Mouse (Mus musculus) small intestine, adult 2 months (tissue): ENCODE measurements around the gene Piwil4. TPM values are rescaled to one million over a fixed set of nuclear protein-coding genes. Genes with fewer than 3 reads are reported as not detected.

ENCODE experiments used
- H3K27ac ChIP-seq: fragments of 200-500 bp; 2 replicates; pipeline ENCODE4 v1.5.1; 2012; ENCODE audit warnings: low read depth, low read length, control low read depth, inconsistent platforms; ENCODE audit not compliant: insufficient read depth
- H3K27me3 ChIP-seq: fragments of 200-500 bp; 2 replicates; pipeline ENCODE4 v1.6.1; 2012; ENCODE audit warnings: mild to moderate bottlenecking, moderate library complexity, low read length, inconsistent platforms; ENCODE audit not compliant: control insufficient read depth, insufficient read depth
- H3K36me3 ChIP-seq: fragments of 200-500 bp; 2 replicates; pipeline ENCODE4 v1.6.1; 2012; ENCODE audit warnings: mild to moderate bottlenecking, low read length, control low read depth, inconsistent platforms; ENCODE audit not compliant: control insufficient read depth, insufficient read depth
- H3K4me1 ChIP-seq: fragments of 200-500 bp; 2 replicates; pipeline ENCODE4 v1.6.1; 2012; ENCODE audit warnings: low read length, inconsistent platforms, mixed read lengths; ENCODE audit not compliant: control insufficient read depth, insufficient read depth, insufficient read length
- H3K4me3 ChIP-seq: fragments of 200-500 bp; 2 replicates; pipeline ENCODE4 v1.5.1; 2012; ENCODE audit warnings: low read depth, mild to moderate bottlenecking, control low read depth, inconsistent platforms, low read length, moderate library complexity
- CTCF ChIP-seq: fragments of 200-500 bp; IDR thresholded peaks from 2 replicates; pipeline ENCODE4 v1.5.1; 2012; ENCODE audit warnings: low read depth, mild to moderate bottlenecking, control low read depth, inconsistent platforms, low read length, moderate library complexity, mixed read lengths; ENCODE audit not compliant: insufficient replicate concordance, insufficient read length; ENCODE audit errors: extremely low read depth
- POLR2A ChIP-seq: fragments of 200-500 bp; IDR thresholded peaks from 2 replicates; pipeline ENCODE4 v1.6.1; 2012; ENCODE audit warnings: low read depth, mild to moderate bottlenecking, control low read depth, inconsistent platforms, low read length, moderate library complexity
- WGBS: fragments of 180-500 bp; shearing (Covaris S2); methylation state at CpG from one replicate; pipeline ENCODE4 v1.1.7; 2018; 5-methylcytosine and 5-hydroxymethylcytosine counted together
- polyA plus RNA-seq: library from polyadenylated mRNA; depleted of rRNA; stranded (reverse); fragments of >200 nt; gene quantifications from 2 replicates; pipeline ENCODE4 v1.2.3, GENCODE M21; 2012

Piwil4 gene
- polyA plus RNA-seq, 1 experiment = 0.71 TPM

GRCm38 (mm10) chr9:14770803-14771471 is 30.4 kb upstream of the Piwil4 start, which contains the start of gene 1700012B09Rik:
TSS of gene 1700012B09Rik (minus strand) at chr9:14771030.
- no peaks in the 10 kb centered on the region for H3K4me1 ChIP-seq
- TF ChIP-seq CTCF = no peak
- TF ChIP-seq POLR2A = no peak
- WGBS = 39% methylated on average over 23 of the region's 23 CpGs
- no peaks in the 10 kb centered on the region for H3K36me3 ChIP-seq
- no peaks in the 10 kb centered on the region for H3K27me3 ChIP-seq
- no peak within 1 kb of the TSS for H3K4me3 ChIP-seq
- no peak within 1 kb of the TSS for H3K27ac ChIP-seq

- Histone ChIP-seq H3K27ac (no peak overlapping the region), H3K36me3 (no peaks in the 10 kb centered on the region), H3K4me1 (no peaks in the 10 kb centered on the region), H3K27me3 (no peaks in the 10 kb centered on the region), H3K4me3 (no peak overlapping the region)
- WGBS = 56% methylated on average over 6 of the region's 6 CpGs
- TF ChIP-seq POLR2A = no peak
- TF ChIP-seq CTCF = no peak
These were observed 29.3 kb upstream of the Piwil4 start for GRCm38 (mm10) chr9:14769811-14770210.

- WGBS = 17% methylated on average over 7 of the region's 7 CpGs
- H3K4me3 ChIP-seq = no peak overlapping the region
- H3K4me1 ChIP-seq = no peaks in the 10 kb centered on the region; the same call in 1 of the 2 replicates
- no peaks in the 10 kb centered on the region for H3K27me3 ChIP-seq
- H3K36me3 ChIP-seq = no peaks in the 10 kb centered on the region
- peak; percentile 58; the same call in 1 of the 2 replicates for TF ChIP-seq CTCF
- no peak for TF ChIP-seq POLR2A
- H3K27ac ChIP-seq = no peak overlapping the region
These were observed 24.2 kb upstream of the Piwil4 start for GRCm38 (mm10) chr9:14764765-14765164.

- Histone ChIP-seq H3K4me3 (no peak overlapping the region), H3K27ac (no peak overlapping the region), H3K4me1 (peaks cover 6% of the 10 kb centered on the region; the same call in 1 of the 2 replicates), H3K36me3 (no peaks in the 10 kb centered on the region), H3K27me3 (no peaks in the 10 kb centered on the region)
- TF ChIP-seq POLR2A = no peak
- TF ChIP-seq CTCF = no peak
These were observed 18.7 kb upstream of the Piwil4 start for GRCm38 (mm10) chr9:14759261-14759660.

- no peaks in the 10 kb centered on the region for H3K27me3 ChIP-seq
- H3K27ac ChIP-seq = no peak overlapping the region
- TF ChIP-seq CTCF (no peak), POLR2A (no peak)
- peaks cover 10% of the 10 kb centered on the region; the same call in 1 of the 2 replicates for H3K4me1 ChIP-seq
- 56% methylated on average over 7 of the region's 7 CpGs for WGBS
- no peaks in the 10 kb centered on the region for H3K36me3 ChIP-seq
- H3K4me3 ChIP-seq = no peak overlapping the region
These were observed 18.1 kb upstream of the Piwil4 start for GRCm38 (mm10) chr9:14758590-14758989.

GRCm38 (mm10) chr9:14754469-14754868 is 13.9 kb upstream of the Piwil4 start:
- Histone ChIP-seq H3K4me3 (no peak overlapping the region), H3K36me3 (no peaks in the 10 kb centered on the region), H3K27me3 (no peaks in the 10 kb centered on the region), H3K27ac (peak overlapping the region; percentile 79), H3K4me1 (peaks cover 25% of the 10 kb centered on the region)
- TF ChIP-seq CTCF (no peak), POLR2A (no peak)
- 47% methylated on average over 3 of the region's 3 CpGs for WGBS

- Histone ChIP-seq H3K4me3 (no peak overlapping the region), H3K27ac (peak overlapping the region; percentile 79)
- TF ChIP-seq POLR2A (no peak), CTCF (no peak)
These were observed 13.4 kb upstream of the Piwil4 start for GRCm38 (mm10) chr9:14753947-14754346.

More at GRCm38 (mm10) chr9:14753947-14754346, 13.4 kb upstream of the Piwil4 start:
- H3K27me3 ChIP-seq = no peaks in the 10 kb centered on the region
- no peaks in the 10 kb centered on the region for H3K36me3 ChIP-seq
- H3K4me1 ChIP-seq = peaks cover 25% of the 10 kb centered on the region
